Mouse (Mus musculus) gastrocnemius, adult 8-10 months (tissue): ENCODE results near the gene Pla2g5. TPM values are rescaled to one million over a fixed set of nuclear protein-coding genes. Genes with fewer than 3 reads are reported as not detected.
A peak's percentile ranks its signal among the peaks of the same experiment; 100 is the strongest.
"Not testable (repeated sequence)": the region's sequence is repeated elsewhere in the genome, so short reads cannot be mapped to it uniquely, and the experiment has no call there.

ENCODE experiments used
- DNase-seq, 2 experiments: peaks; one replicate each; pipeline ENCODE4 v3.0.0; 2022; ENCODE audit warnings: low spot score in 2 of 2
- total RNA-seq, 4 experiments: library from RNA; stranded (reverse); gene quantifications; 2 replicates each; pipeline ENCODE4 v1.2.4; 2022

Pla2g5 gene
- 1 to 10 TPM in 3 of 4 experiments, under 1 TPM in 1; 0.94 to 7.7 (median 3.9) TPM for total RNA-seq

GRCm38 (mm10) chr4:138863344-138863998 is at the start of gene Pla2g5:
Gene Pla2g5, minus strand, starts transcription at chr4:138863482.
- DNase-seq: no peak

GRCm38 (mm10) chr4:138905624-138906337 is 42.5 kb upstream of the Pla2g5 start:
- DNase-seq: no peak

GRCm38 (mm10) chr4:138899361-138899760 is 36.1 kb upstream of the Pla2g5 start:
- no peak for DNase-seq

- not testable (repeated sequence) for DNase-seq
Observed at GRCm38 (mm10) chr4:138893789-138894188, 30.5 kb upstream of the Pla2g5 start.

- DNase-seq: no peak
Observed at GRCm38 (mm10) chr4:138892655-138893054, 29.4 kb upstream of the Pla2g5 start.

GRCm38 (mm10) chr4:138889635-138890034 is 26.4 kb upstream of the Pla2g5 start:
- DNase-seq: peak in 1 of 2 experiments; percentile 32

GRCm38 (mm10) chr4:138889165-138889564 is 25.9 kb upstream of the Pla2g5 start:
- no peak for DNase-seq

- DNase-seq: peak; percentile 73 to 75
Observed at GRCm38 (mm10) chr4:138884261-138884660, 21.0 kb upstream of the Pla2g5 start.

GRCm38 (mm10) chr4:138882179-138882578 is 18.9 kb upstream of the Pla2g5 start:
- DNase-seq: no peak

GRCm38 (mm10) chr4:138880811-138881584 is 17.7 kb upstream of the Pla2g5 start:
- no peak for DNase-seq

GRCm38 (mm10) chr4:138879808-138880207 is 16.5 kb upstream of the Pla2g5 start:
- no peak for DNase-seq

- DNase-seq: no peak
Observed at GRCm38 (mm10) chr4:138878783-138879182, 15.5 kb upstream of the Pla2g5 start.

GRCm38 (mm10) chr4:138877731-138878130 is 14.4 kb upstream of the Pla2g5 start, which contains the start of gene Pla2g2e:
Gene Pla2g2e, plus strand, starts transcription at chr4:138877942.
- no peak for DNase-seq

- no peak for DNase-seq
Observed at GRCm38 (mm10) chr4:138875986-138876385, 12.7 kb upstream of the Pla2g5 start.

- DNase-seq: not testable (repeated sequence)
Observed at GRCm38 (mm10) chr4:138875275-138875674, 12.0 kb upstream of the Pla2g5 start.

GRCm38 (mm10) chr4:138873864-138874263 is 10.6 kb upstream of the Pla2g5 start, which contains the start of gene Gm13030:
Gene Gm13030, minus strand, starts transcription at chr4:138873964.
- no peak for DNase-seq

- DNase-seq: no peak
Observed at GRCm38 (mm10) chr4:138868666-138869065, 5.4 kb upstream of the Pla2g5 start.

GRCm38 (mm10) chr4:138866413-138866812 is 3.1 kb upstream of the Pla2g5 start:
- DNase-seq: peak; percentile 44 to 72

- DNase-seq: no peak
Observed at GRCm38 (mm10) chr4:138865991-138866390, 2.7 kb upstream of the Pla2g5 start.

- DNase-seq: no peak
Observed at GRCm38 (mm10) chr4:138865092-138865491, 1.8 kb upstream of the Pla2g5 start.

GRCm38 (mm10) chr4:138859728-138860127 is 3.6 kb downstream of the Pla2g5 start:
- peak in 1 of 2 experiments; percentile 28 for DNase-seq

GRCm38 (mm10) chr4:138859245-138859644 is 4.0 kb downstream of the Pla2g5 start:
- no peak for DNase-seq
